Mouse (Mus musculus): ENCODE results near the gene Glrp1.

The Glrp1 gene

DNA sequence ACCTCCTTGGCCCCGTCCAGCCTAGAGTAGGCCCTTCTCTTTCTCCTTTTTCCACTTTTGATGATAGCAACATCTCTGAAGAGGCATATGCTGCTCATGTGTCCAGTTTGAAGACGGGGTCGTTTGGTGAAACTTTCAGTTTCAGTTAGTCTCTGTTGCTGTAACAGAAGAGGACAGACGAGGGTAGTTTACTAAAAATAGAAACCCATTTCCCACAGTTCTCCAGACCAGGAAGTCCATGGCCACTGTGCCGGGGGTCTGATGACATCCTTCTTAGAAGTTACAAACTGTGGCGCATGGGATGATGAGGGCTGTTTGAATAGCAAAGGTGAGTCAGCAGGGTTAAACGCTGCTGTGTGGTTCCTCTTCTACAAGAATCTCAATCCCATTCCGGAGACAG is at the start of gene Glrp1:
Gene Glrp1, minus strand, starts transcription at position 278 of the 400 bp plus-strand sequence.
- DNase-seq (ENCODE audit: low read depth, low spot score) = no peak

GRCm38 (mm10) chr1:88559258-88559657 is 49.4 kb upstream of the Glrp1 start:
- no peak for DNase-seq (ENCODE audit: low read depth, low spot score)

- DNase-seq (ENCODE audit: low read depth, low spot score) = no peak
Observed at GRCm38 (mm10) chr1:88558793-88559192, 48.9 kb upstream of the Glrp1 start.

GRCm38 (mm10) chr1:88556401-88556800 is 46.5 kb upstream of the Glrp1 start:
- DNase-seq (ENCODE audit: low read depth, low spot score) = no peak

- no peak for DNase-seq (ENCODE audit: low read depth, low spot score)
Observed at GRCm38 (mm10) chr1:88553500-88554187, 43.8 kb upstream of the Glrp1 start.

DNA sequence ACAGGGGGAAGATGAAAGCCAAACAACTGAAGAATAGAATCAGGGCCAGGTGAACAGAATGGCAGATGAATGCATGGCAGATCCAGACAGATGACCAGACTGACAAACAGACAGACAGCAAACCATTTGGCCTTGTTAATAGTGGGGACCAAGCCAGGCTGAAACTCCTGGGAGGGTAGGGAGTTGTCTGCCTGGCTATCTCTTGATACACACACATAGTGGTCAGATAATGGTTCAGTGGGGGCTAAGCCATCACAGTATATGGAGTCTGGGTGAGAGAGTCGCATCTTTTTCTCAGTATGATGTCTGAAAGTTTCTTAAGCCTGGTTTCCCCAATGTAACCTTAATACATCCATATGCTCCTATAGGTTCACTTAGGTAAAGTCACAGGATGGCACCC is 39.4 kb upstream of the Glrp1 start:
- DNase-seq (ENCODE audit: low read depth, low spot score) = no peak

DNA sequence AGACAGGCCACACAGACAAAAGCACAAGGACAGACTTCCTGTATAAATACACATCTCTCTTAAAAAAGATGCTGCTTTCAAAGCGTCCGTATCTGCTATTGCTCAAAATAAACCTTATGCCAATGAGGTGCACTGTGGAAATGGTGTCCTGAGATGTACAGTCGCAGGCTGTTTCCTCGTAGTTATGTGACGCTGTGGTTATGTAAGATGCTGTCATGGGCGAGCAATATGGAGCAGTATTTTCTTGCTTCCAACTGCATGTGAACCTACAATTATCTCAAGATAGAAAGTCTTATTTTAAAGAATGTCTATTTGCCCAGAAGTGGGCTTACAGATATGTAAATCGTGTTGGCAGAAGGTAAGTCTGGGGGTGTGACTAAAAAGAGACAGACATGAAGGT is 37.3 kb upstream of the Glrp1 start:
- DNase-seq (ENCODE audit: low read depth, low spot score) = no peak

- DNase-seq (ENCODE audit: low read depth, low spot score) = no peak
Observed at GRCm38 (mm10) chr1:88543608-88544007, 33.7 kb upstream of the Glrp1 start.

- no peak for DNase-seq (ENCODE audit: low read depth, low spot score)
Observed at GRCm38 (mm10) chr1:88539823-88540222, 30.0 kb upstream of the Glrp1 start.

GRCm38 (mm10) chr1:88539256-88539655 is 29.4 kb upstream of the Glrp1 start:
- DNase-seq (ENCODE audit: low read depth, low spot score) = no peak

DNA sequence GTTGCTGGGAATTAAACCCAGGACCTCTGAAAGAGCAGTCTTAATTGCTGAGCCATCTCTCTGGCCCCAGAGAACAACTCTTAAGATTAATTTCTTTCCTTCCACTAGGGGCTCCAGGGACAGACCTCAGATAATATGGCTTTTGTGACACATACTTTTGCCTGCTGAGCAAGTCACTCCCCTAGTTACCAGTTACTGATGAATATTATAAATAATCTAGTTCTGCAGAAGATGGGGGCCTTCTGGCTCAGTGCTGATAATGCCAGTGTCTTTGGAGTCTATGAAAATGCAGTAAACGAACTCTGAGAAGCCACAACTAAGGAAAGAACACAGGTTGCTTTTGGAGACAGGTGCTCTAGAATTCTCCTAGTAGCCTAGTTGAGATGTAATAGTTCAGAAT is 26.4 kb upstream of the Glrp1 start:
- no peak for DNase-seq (ENCODE audit: low read depth, low spot score)

DNA sequence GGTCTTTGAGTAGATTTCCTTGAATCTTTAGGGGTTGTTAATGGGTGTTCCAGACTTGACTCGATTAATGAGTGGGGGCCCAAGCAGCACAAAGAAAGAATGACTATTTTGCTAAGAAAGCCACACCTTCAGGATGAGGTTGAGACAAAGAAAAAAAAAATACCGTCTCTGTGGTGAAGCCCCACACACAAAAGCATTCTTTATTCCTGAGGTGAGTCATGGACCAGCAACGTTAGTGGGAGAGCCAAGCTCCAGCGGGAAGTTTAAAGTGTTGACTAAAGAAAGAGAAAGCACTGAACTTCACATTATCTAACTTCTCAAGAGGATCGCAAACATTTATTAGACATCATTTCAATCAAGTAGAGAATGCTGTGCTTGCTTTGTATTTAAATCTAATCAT is 24.2 kb upstream of the Glrp1 start:
- DNase-seq (ENCODE audit: low read depth, low spot score) = peak; percentile 60

GRCm38 (mm10) chr1:88526161-88526560 is 16.3 kb upstream of the Glrp1 start:
- DNase-seq (ENCODE audit: low read depth, low spot score) = peak; percentile 17

- DNase-seq (ENCODE audit: low read depth, low spot score) = no peak
Observed at GRCm38 (mm10) chr1:88525622-88526021, 15.8 kb upstream of the Glrp1 start.

- DNase-seq (ENCODE audit: low read depth, low spot score) = no peak
Observed at GRCm38 (mm10) chr1:88521170-88521747, 11.4 kb upstream of the Glrp1 start.

- DNase-seq (ENCODE audit: low read depth, low spot score) = no peak
Observed at GRCm38 (mm10) chr1:88513613-88514012, 3.7 kb upstream of the Glrp1 start.

DNA sequence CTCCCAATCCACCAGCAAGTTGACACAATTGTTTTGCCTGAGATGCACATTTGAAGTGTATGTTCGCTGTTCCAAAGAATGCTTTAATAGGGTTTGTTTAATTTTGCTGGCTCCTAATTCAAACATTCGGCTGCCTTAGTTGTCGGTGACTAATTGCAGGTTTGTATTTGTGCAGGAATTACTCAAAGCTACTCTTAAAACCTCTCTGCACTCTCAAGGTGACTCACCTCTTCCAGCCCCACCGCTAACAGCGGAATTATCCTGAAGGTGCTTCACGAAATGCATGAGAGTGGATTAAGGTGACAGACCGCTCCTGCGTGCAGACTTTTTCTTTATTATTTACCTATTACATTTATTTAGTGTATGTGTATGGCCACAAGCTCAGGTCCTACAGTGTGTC is 2.0 kb downstream of the Glrp1 start:
- DNase-seq (ENCODE audit: low read depth, low spot score) = no peak

DNA sequence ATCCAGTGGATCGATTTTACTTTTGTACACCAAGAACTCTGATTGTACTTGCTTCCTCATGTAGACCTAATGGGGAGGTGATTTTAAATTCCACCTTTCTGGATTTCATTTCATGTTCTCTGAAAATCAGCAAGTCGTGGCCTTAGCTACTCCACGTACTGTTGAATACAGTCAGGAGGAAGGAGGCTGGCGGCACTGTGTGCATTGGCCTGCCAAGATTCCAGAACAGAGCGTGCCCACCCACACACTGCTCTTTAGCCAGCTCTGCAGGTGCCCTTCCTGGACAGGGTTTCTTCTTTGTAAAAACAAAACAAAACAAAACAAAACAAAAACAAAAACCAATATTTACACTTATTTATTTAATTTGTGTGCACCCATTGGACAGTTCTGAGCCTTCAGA is 2.7 kb downstream of the Glrp1 start:
- DNase-seq (ENCODE audit: low read depth, low spot score) = no peak

GRCm38 (mm10) chr1:88506412-88506811 is 3.5 kb downstream of the Glrp1 start:
- DNase-seq (ENCODE audit: low read depth, low spot score) = no peak

DNA sequence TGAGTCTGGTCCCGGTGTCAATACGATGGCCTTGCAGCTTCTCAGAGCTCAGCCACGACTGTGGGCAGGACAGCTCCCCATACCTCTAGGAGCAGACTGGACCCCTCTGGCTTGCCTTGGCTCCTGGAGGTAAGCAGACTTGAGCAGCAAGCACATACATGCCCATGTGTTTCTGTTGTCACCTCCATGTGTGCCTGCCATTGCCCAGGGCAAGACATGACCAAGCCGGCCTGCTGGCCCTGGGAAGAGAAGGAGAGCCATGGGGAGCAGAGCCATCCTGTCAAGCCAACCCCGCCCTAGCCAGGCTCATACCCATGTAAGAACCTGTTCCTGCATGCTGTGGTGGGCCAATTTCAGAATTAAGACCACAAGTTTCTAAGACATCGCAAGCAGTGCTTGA is 4.2 kb downstream of the Glrp1 start:
- DNase-seq (ENCODE audit: low read depth, low spot score) = no peak

DNA sequence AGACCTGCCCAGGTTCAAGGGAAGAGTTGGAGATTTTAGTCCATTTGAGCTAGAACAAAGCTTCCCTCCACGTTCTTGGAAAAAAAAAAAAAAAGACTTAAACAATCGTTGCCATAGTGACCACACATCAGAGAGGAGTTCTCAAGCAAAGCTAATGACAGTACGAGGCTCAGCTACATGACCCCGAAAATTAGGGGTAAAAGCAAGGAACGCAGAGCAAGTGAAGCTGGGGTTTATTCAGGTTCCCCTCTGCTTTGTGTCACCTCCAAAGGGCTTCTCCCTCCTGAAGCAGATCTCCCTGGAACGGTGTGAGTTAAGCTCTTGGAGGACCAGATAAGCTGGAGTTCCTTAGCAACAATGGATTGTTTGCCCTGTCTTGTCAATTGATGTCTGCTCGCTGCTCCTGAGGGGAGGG is 5.3 kb downstream of the Glrp1 start:
- peak; percentile 18 for DNase-seq (ENCODE audit: low read depth, low spot score)

GRCm38 (mm10) chr1:88502822-88503221 is 7.0 kb downstream of the Glrp1 start:
- DNase-seq (ENCODE audit: low read depth, low spot score) = no peak

DNA sequence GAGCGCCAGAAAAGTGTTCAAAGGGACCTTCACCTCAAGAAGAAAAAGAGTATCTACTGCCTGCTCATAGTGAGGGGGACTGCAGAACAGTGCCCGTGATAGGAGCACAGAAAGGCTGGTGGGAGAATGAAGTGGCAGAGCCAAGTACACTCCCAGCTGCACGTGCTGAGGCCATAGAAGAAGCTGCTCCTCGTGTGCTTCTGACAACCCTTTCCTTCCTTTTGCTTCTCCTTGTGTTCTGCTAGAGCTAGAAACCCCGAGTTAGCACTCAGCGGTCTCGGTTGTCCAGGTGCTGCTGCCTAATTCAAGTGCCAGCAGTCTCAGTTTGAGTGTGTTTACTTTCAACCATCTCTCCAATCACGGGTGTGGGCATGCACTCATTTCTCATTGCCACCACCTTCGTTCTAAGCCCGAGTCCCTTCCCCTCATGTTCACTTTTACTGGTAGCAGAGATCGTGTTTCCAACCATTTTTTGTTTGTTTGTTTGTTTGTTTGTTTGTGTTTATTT is 10.6 kb downstream of the Glrp1 start:
- DNase-seq (ENCODE audit: low read depth, low spot score) = no peak
